Mouse (Mus musculus) kidney, adult 9 months (tissue): ENCODE measurements around the gene Sept5.

Experiments
- DNase-seq: peaks from one replicate; pipeline ENCODE4 v3.0.0; 2022

The Sept5 gene

GRCm38 (mm10) chr16:18632059-18632458 is 2.3 kb upstream of the Sept5 start:
- no peak for DNase-seq

GRCm38 (mm10) chr16:18631141-18631540 is 1.4 kb upstream of the Sept5 start:
- no peak for DNase-seq

- no peak for DNase-seq
Observed at GRCm38 (mm10) chr16:18630291-18630690, 537 bp upstream of the Sept5 start.

- no peak for DNase-seq
Observed at GRCm38 (mm10) chr16:18628948-18629340, 810 bp downstream of the Sept5 start.

GRCm38 (mm10) chr16:18628206-18628947 is 1.4 kb downstream of the Sept5 start:
- DNase-seq = no peak

GRCm38 (mm10) chr16:18627163-18627562 is 2.6 kb downstream of the Sept5 start:
- DNase-seq = no peak

GRCm38 (mm10) chr16:18626376-18626878 is 3.3 kb downstream of the Sept5 start, which contains the start of gene Gm49601:
Gene Gm49601, minus strand, starts transcription at chr16:18626427.
- peak; percentile 73 for DNase-seq

- DNase-seq = no peak
Observed at GRCm38 (mm10) chr16:18625791-18626311, 3.9 kb downstream of the Sept5 start.

- no peak for DNase-seq
Observed at GRCm38 (mm10) chr16:18625097-18625496, 4.7 kb downstream of the Sept5 start.

GRCm38 (mm10) chr16:18624641-18625040 is 5.1 kb downstream of the Sept5 start:
- DNase-seq = no peak

- DNase-seq = no peak
Observed at GRCm38 (mm10) chr16:18623751-18624540, 5.8 kb downstream of the Sept5 start.

GRCm38 (mm10) chr16:18622916-18623750 is 6.6 kb downstream of the Sept5 start:
- no peak for DNase-seq

- no peak for DNase-seq
Observed at GRCm38 (mm10) chr16:18622019-18622418, 7.7 kb downstream of the Sept5 start, which contains the start of gene Gp1bb. Gene Gp1bb, minus strand, starts transcription at chr16:18622403.

- no peak for DNase-seq
Observed at GRCm38 (mm10) chr16:18621362-18622001, 8.3 kb downstream of the Sept5 start.

- no peak for DNase-seq
Observed at GRCm38 (mm10) chr16:18620601-18621361, 9.0 kb downstream of the Sept5 start.

- DNase-seq = no peak
Observed at GRCm38 (mm10) chr16:18620201-18620600, 9.6 kb downstream of the Sept5 start.

- DNase-seq = no peak
Observed at GRCm38 (mm10) chr16:18619110-18619509, 10.6 kb downstream of the Sept5 start.

- DNase-seq = no peak
Observed at GRCm38 (mm10) chr16:18618297-18618696, 11.5 kb downstream of the Sept5 start.

- DNase-seq = peak; percentile 88
Observed at GRCm38 (mm10) chr16:18617370-18618065, 12.2 kb downstream of the Sept5 start.

GRCm38 (mm10) chr16:18613301-18613700 is 16.5 kb downstream of the Sept5 start:
- DNase-seq = no peak

- DNase-seq = no peak
Observed at GRCm38 (mm10) chr16:18611752-18612151, 18.0 kb downstream of the Sept5 start.
